Mouse (Mus musculus) CH12.LX (cell line): Measurements from ENCODE around the gene 4921524J17Rik. TPM values are rescaled to one million over a fixed set of nuclear protein-coding genes. Genes with fewer than 3 reads are reported as not detected.

Experiments used
- DNase-seq: peaks from one replicate; pipeline ENCODE4 v3.0.0-alpha.2; 2013; ENCODE audit errors: extremely low read depth
- H3K27ac ChIP-seq: 2 replicates; pipeline ENCODE4 v1.5.1; 2012; ENCODE audit warnings: low read depth, mild to moderate bottlenecking, control low read depth, moderate library complexity; ENCODE audit not compliant: insufficient read depth
- H3K27me3 ChIP-seq: replicated peaks from 2 replicates; pipeline ENCODE3; 2012; ENCODE audit warnings: inconsistent platforms
- H3K36me3 ChIP-seq, 2 experiments: replicated peaks in 1 of 2; 2 replicates each; pipeline versions ENCODE3 to v1.6.1; 2012; ENCODE audit warnings: inconsistent platforms in 1 of 2, low read length in 1 of 2, mild to moderate bottlenecking in 1 of 2, mixed read lengths in 1 of 2, moderate library complexity in 1 of 2; ENCODE audit not compliant: control insufficient read depth in 1 of 2, insufficient read depth in 1 of 2
- H3K4me1 ChIP-seq, 2 experiments: 2 replicates each; pipeline ENCODE4 v1.6.1; 2012; ENCODE audit warnings: inconsistent platforms in 1 of 2, moderate library complexity in 1 of 2; ENCODE audit not compliant: insufficient read depth in 2 of 2, control insufficient read depth in 1 of 2
- H3K4me2 ChIP-seq: 2 replicates; pipeline ENCODE4 v1.6.1; 2012; ENCODE audit warnings: low read depth, mild to moderate bottlenecking, control low read depth; ENCODE audit not compliant: poor library complexity, insufficient read depth, severe bottlenecking
- H3K4me3 ChIP-seq, 3 experiments: fragments of 150-350 bp in 1 of 3; sonication (generic) in 1 of 3; replicated peaks in 1 of 3; 2 replicates each; pipeline versions ENCODE3 to v1.5.1; 2011 to 2012; ENCODE audit warnings: low read depth in 2 of 3, low read length in 2 of 3, mild to moderate bottlenecking in 2 of 3, moderate library complexity in 2 of 3, control low read depth in 1 of 3, improper control_type of control experiment in 1 of 3, inconsistent platforms in 1 of 3, mixed read lengths in 1 of 3; ENCODE audit not compliant: poor library complexity in 1 of 3
- H3K79me2 ChIP-seq: replicated peaks from 2 replicates; pipeline ENCODE4 v1.6.1; 2012; ENCODE audit warnings: mild to moderate bottlenecking, moderate library complexity; ENCODE audit not compliant: control insufficient read depth, poor library complexity, insufficient read depth, severe bottlenecking; ENCODE audit errors: extremely low read depth
- H3K9ac ChIP-seq: 2 replicates; pipeline ENCODE4 v1.6.1; 2012; ENCODE audit warnings: low read depth, mild to moderate bottlenecking, control low read depth, moderate library complexity; ENCODE audit not compliant: insufficient read depth
- H3K9me3 ChIP-seq: replicated peaks from 2 replicates; pipeline ENCODE3; 2012; ENCODE audit warnings: low read length, inconsistent platforms, mixed read lengths
- BHLHE40 ChIP-seq: IDR thresholded peaks from 2 replicates; pipeline ENCODE4 v1.6.1; 2011; ENCODE audit warnings: mild to moderate bottlenecking, low read depth, low read length, improper control_type of control experiment
- CHD1 ChIP-seq: IDR thresholded peaks from 2 replicates; pipeline ENCODE4 v1.6.1; 2012; ENCODE audit warnings: low read depth, low read length, improper control_type of control experiment, inconsistent platforms
- CHD2 ChIP-seq: IDR thresholded peaks from 2 replicates; pipeline ENCODE4 v1.6.1; 2011; ENCODE audit warnings: low read length, improper control_type of control experiment
- E2F4 ChIP-seq: IDR thresholded peaks from 2 replicates; pipeline ENCODE4 v1.6.1; 2011; ENCODE audit warnings: low read depth, low read length, improper control_type of control experiment; ENCODE audit not compliant: insufficient replicate concordance
- ELF1 ChIP-seq: IDR thresholded peaks from 2 replicates; pipeline ENCODE4 v1.6.1; 2014; ENCODE audit warnings: low read depth, mild to moderate bottlenecking, inconsistent platforms, low read length, improper control_type of control experiment
- EP300 ChIP-seq: IDR thresholded peaks from 2 replicates; pipeline ENCODE4 v1.6.1; 2011; ENCODE audit warnings: low read length, improper control_type of control experiment
- ETS1 ChIP-seq: conservative IDR thresholded peaks from 2 replicates; pipeline ENCODE4 v1.6.1; 2012; ENCODE audit warnings: low read depth, mild to moderate bottlenecking, inconsistent platforms, low read length, improper control_type of control experiment, moderate library complexity
- GABPA ChIP-seq: IDR thresholded peaks from 2 replicates; pipeline ENCODE4 v1.6.1; 2012; ENCODE audit warnings: low read depth, low read length, improper control_type of control experiment, inconsistent platforms; ENCODE audit not compliant: insufficient replicate concordance
- IRF4 ChIP-seq: IDR thresholded peaks from 2 replicates; pipeline ENCODE4 v1.6.1; 2014; ENCODE audit warnings: low read depth, mild to moderate bottlenecking, inconsistent platforms, low read length, improper control_type of control experiment
- JUN ChIP-seq: IDR thresholded peaks from 2 replicates; pipeline ENCODE4 v1.6.1; 2011; ENCODE audit warnings: low read depth, mild to moderate bottlenecking, low read length, improper control_type of control experiment, moderate library complexity; ENCODE audit not compliant: insufficient read depth
- JUND ChIP-seq: conservative IDR thresholded peaks from 2 replicates; pipeline ENCODE4 v1.6.1; 2011; ENCODE audit warnings: low read depth, low read length, improper control_type of control experiment
- KAT2A ChIP-seq: IDR thresholded peaks from 2 replicates; pipeline ENCODE4 v1.6.1; 2012; ENCODE audit warnings: low read length, improper control_type of control experiment, inconsistent platforms; ENCODE audit not compliant: insufficient replicate concordance
- MAFK ChIP-seq: IDR thresholded peaks from 2 replicates; pipeline ENCODE4 v1.6.1; 2011; ENCODE audit warnings: low read length, improper control_type of control experiment; ENCODE audit not compliant: insufficient replicate concordance
- MAX ChIP-seq: IDR thresholded peaks from 2 replicates; pipeline ENCODE4 v1.6.1; 2011; ENCODE audit warnings: low read length, improper control_type of control experiment
- MAZ ChIP-seq: IDR thresholded peaks from 2 replicates; pipeline ENCODE4 v1.6.1; 2012; ENCODE audit warnings: low read depth, mild to moderate bottlenecking, inconsistent platforms, low read length, improper control_type of control experiment, moderate library complexity
- MEF2A ChIP-seq: IDR thresholded peaks from 2 replicates; pipeline ENCODE4 v1.6.1; 2014; ENCODE audit warnings: low read depth, mild to moderate bottlenecking, inconsistent platforms, low read length, improper control_type of control experiment, borderline replicate concordance
- MXI1 ChIP-seq: IDR thresholded peaks from 2 replicates; pipeline ENCODE4 v1.6.1; 2011; ENCODE audit warnings: mild to moderate bottlenecking, low read depth, low read length, improper control_type of control experiment
- MYC ChIP-seq: IDR thresholded peaks from 2 replicates; pipeline ENCODE4 v1.6.1; 2011; ENCODE audit warnings: low read depth, mild to moderate bottlenecking, improper control_type of control experiment, low read length
- NELFE ChIP-seq: IDR thresholded peaks from 2 replicates; pipeline ENCODE4 v1.6.1; 2011; ENCODE audit warnings: low read depth, low read length, improper control_type of control experiment
- NRF1 ChIP-seq: IDR thresholded peaks from 2 replicates; pipeline ENCODE4 v1.6.1; 2014; ENCODE audit warnings: low read depth, mild to moderate bottlenecking, inconsistent platforms, low read length, improper control_type of control experiment, moderate library complexity
- PAX5 ChIP-seq: IDR thresholded peaks from 2 replicates; pipeline ENCODE4 v1.6.1; 2012; ENCODE audit warnings: low read length, inconsistent platforms, mixed read lengths
- POLR2A ChIP-seq: IDR thresholded peaks from 2 replicates; pipeline ENCODE4 v1.6.1; 2011; ENCODE audit warnings: low read depth, mild to moderate bottlenecking, improper control_type of control experiment, low read length
- POLR2AphosphoS2 ChIP-seq: IDR thresholded peaks from 2 replicates; pipeline ENCODE4 v1.6.1; 2011; ENCODE audit warnings: low read depth, low read length, improper control_type of control experiment
- RCOR1 ChIP-seq: conservative IDR thresholded peaks from 2 replicates; pipeline ENCODE4 v1.6.1; 2012; ENCODE audit warnings: low read depth, mild to moderate bottlenecking, inconsistent platforms, low read length, improper control_type of control experiment
- SIN3A ChIP-seq: IDR thresholded peaks from 2 replicates; pipeline ENCODE4 v1.6.1; 2012; ENCODE audit warnings: low read length, improper control_type of control experiment, inconsistent platforms
- TBP ChIP-seq: conservative IDR thresholded peaks from 2 replicates; pipeline ENCODE4 v1.6.1; 2011; ENCODE audit warnings: low read depth, low read length, improper control_type of control experiment
- TCF12 ChIP-seq: IDR thresholded peaks from 2 replicates; pipeline ENCODE4 v1.6.1; 2014; ENCODE audit warnings: low read depth, mild to moderate bottlenecking, inconsistent platforms, low read length, improper control_type of control experiment
- UBTF ChIP-seq: IDR thresholded peaks from 2 replicates; pipeline ENCODE4 v1.6.1; 2012; ENCODE audit warnings: low read depth, mild to moderate bottlenecking, inconsistent platforms, low read length, improper control_type of control experiment, moderate library complexity
- USF1 ChIP-seq: IDR thresholded peaks from 2 replicates; pipeline ENCODE4 v1.6.1; 2014; ENCODE audit warnings: low read depth, mild to moderate bottlenecking, inconsistent platforms, low read length, improper control_type of control experiment
- USF2 ChIP-seq: conservative IDR thresholded peaks from 2 replicates; pipeline ENCODE4 v1.6.1; 2011; ENCODE audit warnings: low read depth, low read length, improper control_type of control experiment
- ZC3H11A ChIP-seq: IDR thresholded peaks from 2 replicates; pipeline ENCODE4 v1.6.1; 2012; ENCODE audit warnings: low read depth, mild to moderate bottlenecking, inconsistent platforms, low read length, improper control_type of control experiment
- ZKSCAN1 ChIP-seq: IDR thresholded peaks from 2 replicates; pipeline ENCODE4 v1.6.1; 2012; ENCODE audit warnings: low read depth, inconsistent platforms, low read length, improper control_type of control experiment, borderline replicate concordance
- dilution Hi-C: fragments of 300-500 bp; cut with MboI; formaldehyde crosslinking; loops from 2 replicates; pipeline ENCODE4 v1.14.3; 2020; ENCODE audit warnings: low sequenced_read_pairs; ENCODE audit not compliant: extremely low pct_unique_long_range_greater_than_20kb, extremely low pct_ligation_motif_present
- in situ Hi-C: fragments of 300-500 bp; cut with MboI; formaldehyde crosslinking; loops from 3 replicates; pipeline ENCODE4 v1.14.3; 2019; ENCODE audit warnings: low sequenced_read_pairs, low pct_ligation_motif_present, low pct_unique_long_range_greater_than_20kb, mixed read lengths
- polyA plus RNA-seq: library from polyadenylated mRNA; unstranded; fragments of >175 nt; gene quantifications from 2 replicates; pipeline ENCODE4 v1.2.1, GENCODE M21; 2012; ENCODE audit warnings: low read depth; ENCODE audit not compliant: insufficient read length
- total RNA-seq, 2 experiments: library from RNA; depleted of rRNA; stranded (reverse); fragments of 300-350 nt in 1 of 2; fragments of >200 nt in 1 of 2; gene quantifications; 2 replicates each; pipeline ENCODE4 v1.2.3; 2012 to 2014

The 4921524J17Rik gene
- total and polyA plus RNA-seq, 3 experiments = 10.3 to 28.8 (median 25.1) TPM

- in situ Hi-C loops (no loop called here), dilution Hi-C loops (no loop called here)
- peak overlapping the region; percentile 70 for H3K4me2 ChIP-seq
- no peaks in the 10 kb centered on the region; the same call in 1 of the 2 replicates for H3K79me2 ChIP-seq
- H3K27me3 ChIP-seq = no peaks in the 10 kb centered on the region
- TF ChIP-seq TBP = no peak
- no peak for TF ChIP-seq USF2
- no peak for TF ChIP-seq ZC3H11A
- no peak for TF ChIP-seq E2F4
- no peak for TF ChIP-seq MYC
- TF ChIP-seq ZKSCAN1 = no peak
- no peak for TF ChIP-seq TCF12
- TF ChIP-seq JUND = no peak
- TF ChIP-seq CHD1 = no peak
- no peak for TF ChIP-seq BHLHE40
- TF ChIP-seq RCOR1 = no peak
- no peak for TF ChIP-seq NELFE
- TF ChIP-seq JUN = no peak
- TF ChIP-seq MEF2A = no peak
- TF ChIP-seq MAX = no peak
- no peak for TF ChIP-seq IRF4
- no peak for TF ChIP-seq PAX5
- no peak for TF ChIP-seq KAT2A
- no peak for TF ChIP-seq USF1
- peaks cover 4 to 6% of the 10 kb centered on the region in 2 experiments for H3K4me1 ChIP-seq
- no peaks in the 10 kb centered on the region for H3K9me3 ChIP-seq
- H3K27ac ChIP-seq = peak overlapping the region; percentile 51
- DNase-seq = no peak
- H3K9ac ChIP-seq = peak overlapping the region; percentile 12; the same call in 1 of the 2 replicates
- peak overlapping the region in 2 of 3 experiments; percentile 21 to 24 for H3K4me3 ChIP-seq
- peaks cover 2 to 20% of the 10 kb centered on the region in 2 experiments for H3K36me3 ChIP-seq
Observed at GRCm38 (mm10) chr8:85408526-85408925, 24.1 kb downstream of the 4921524J17Rik start.

- H3K27ac ChIP-seq = peak overlapping the region; percentile 51
- in situ Hi-C loops (no loop called here), dilution Hi-C loops (no loop called here)
- DNase-seq = peak; percentile 82
- no peaks in the 10 kb centered on the region for H3K79me2 ChIP-seq
- H3K4me3 ChIP-seq = peak overlapping the region in 2 of 3 experiments; percentile 21 to 24
- H3K9ac ChIP-seq = peak overlapping the region; percentile 12; the same call in 1 of the 2 replicates
- peaks cover 4 to 6% of the 10 kb centered on the region in 2 experiments for H3K4me1 ChIP-seq
- peak overlapping the region; percentile 70 for H3K4me2 ChIP-seq
- H3K27me3 ChIP-seq = no peaks in the 10 kb centered on the region
- no peaks in the 10 kb centered on the region for H3K9me3 ChIP-seq
- H3K36me3 ChIP-seq = peaks cover 2 to 17% of the 10 kb centered on the region in 2 experiments
- TF ChIP-seq JUND = no peak
- TF ChIP-seq MXI1 = peak; percentile 54; the same call in 1 of the 2 replicates
- no peak for TF ChIP-seq POLR2AphosphoS2
- 0 out of 2 replicates have a peak, but pooled peaks have one; percentile 47 for TF ChIP-seq SIN3A
- TF ChIP-seq POLR2A = no peak
- 0 out of 2 replicates have a peak, but pooled peaks have one; percentile 38 for TF ChIP-seq RCOR1
- no peak for TF ChIP-seq KAT2A
- TF ChIP-seq MAZ = peak; percentile 60; the same call in 1 of the 2 replicates
- TF ChIP-seq ZC3H11A = no peak
- TF ChIP-seq UBTF = no peak
- TF ChIP-seq ETS1 = peak; percentile 41; the same call in 1 of the 2 replicates
- TF ChIP-seq ELF1 = peak; percentile 60; the same call in 1 of the 2 replicates
- TF ChIP-seq E2F4 = 0 out of 2 replicates have a peak, but pooled peaks have one; percentile 21
- no peak for TF ChIP-seq GABPA
- TF ChIP-seq NELFE = peak; percentile 44; the same call in 1 of the 2 replicates
- no peak for TF ChIP-seq CHD2
- 0 out of 2 replicates have a peak, but pooled peaks have one; percentile 30 for TF ChIP-seq MAFK
- no peak for TF ChIP-seq NRF1
- TF ChIP-seq EP300 = peak; percentile 68; the same call in 1 of the 2 replicates
- peak; percentile 66; the same call in 1 of the 2 replicates for TF ChIP-seq MYC
Observed at GRCm38 (mm10) chr8:85408053-85408505, 24.6 kb downstream of the 4921524J17Rik start.
